Mouse (Mus musculus) testis, postnatal 14 days (tissue): Measurements from ENCODE around the gene Cntn3.
"Not testable (repeated sequence)": the region's sequence is repeated elsewhere in the genome, so short reads cannot be mapped to it uniquely, and the experiment has no call there.

Source experiments
- DNase-seq: peaks from one replicate; pipeline ENCODE4 v3.0.0; 2021; ENCODE audit warnings: low spot score

Gene Cntn3

GRCm38 (mm10) chr6:102573001-102573400 lies at the start of gene Cntn3:
TSS of gene Cntn3 (minus strand) at chr6:102573101.
- not testable (repeated sequence) for DNase-seq

GRCm38 (mm10) chr6:102600773-102601172 lies 27.9 kb upstream of the Cntn3 start:
- no peak for DNase-seq

GRCm38 (mm10) chr6:102597756-102598155 lies 24.9 kb upstream of the Cntn3 start:
- DNase-seq = no peak

- DNase-seq = no peak
Observed at GRCm38 (mm10) chr6:102590151-102590550, 17.2 kb upstream of the Cntn3 start.

- no peak for DNase-seq
Observed at GRCm38 (mm10) chr6:102589311-102589710, 16.4 kb upstream of the Cntn3 start.

GRCm38 (mm10) chr6:102586056-102586455 lies 13.2 kb upstream of the Cntn3 start:
- DNase-seq = no peak

- DNase-seq = no peak
Observed at GRCm38 (mm10) chr6:102583578-102583977, 10.7 kb upstream of the Cntn3 start.

- DNase-seq = no peak
Observed at GRCm38 (mm10) chr6:102567496-102567895, 5.4 kb downstream of the Cntn3 start.

- no peak for DNase-seq
Observed at GRCm38 (mm10) chr6:102565228-102565627, 7.7 kb downstream of the Cntn3 start.

- peak; percentile 51 for DNase-seq
Observed at GRCm38 (mm10) chr6:102564011-102564731, 8.7 kb downstream of the Cntn3 start.

- DNase-seq = no peak
Observed at GRCm38 (mm10) chr6:102563431-102563830, 9.5 kb downstream of the Cntn3 start.

- no peak for DNase-seq
Observed at GRCm38 (mm10) chr6:102557521-102557920, 15.4 kb downstream of the Cntn3 start.

GRCm38 (mm10) chr6:102556497-102556896 lies 16.4 kb downstream of the Cntn3 start:
- DNase-seq = no peak

- no peak for DNase-seq
Observed at GRCm38 (mm10) chr6:102555814-102556437, 17.0 kb downstream of the Cntn3 start.

GRCm38 (mm10) chr6:102555067-102555657 lies 17.7 kb downstream of the Cntn3 start:
- no peak for DNase-seq

GRCm38 (mm10) chr6:102541633-102542412 lies 31.1 kb downstream of the Cntn3 start:
- DNase-seq = no peak

GRCm38 (mm10) chr6:102535599-102535998 lies 37.3 kb downstream of the Cntn3 start:
- DNase-seq = no peak

GRCm38 (mm10) chr6:102523037-102523436 lies 49.9 kb downstream of the Cntn3 start:
- DNase-seq = no peak

GRCm38 (mm10) chr6:102520977-102521376 lies 51.9 kb downstream of the Cntn3 start:
- DNase-seq = no peak

- DNase-seq = no peak
Observed at GRCm38 (mm10) chr6:102515231-102515630, 57.7 kb downstream of the Cntn3 start.

- no peak for DNase-seq
Observed at GRCm38 (mm10) chr6:102512085-102512484, 60.8 kb downstream of the Cntn3 start.

- no peak for DNase-seq
Observed at GRCm38 (mm10) chr6:102485509-102485908, 87.4 kb downstream of the Cntn3 start.
